Mouse (Mus musculus) MEL (cell line): ENCODE results near the gene Klf12. TPM values are rescaled to one million over a fixed set of nuclear protein-coding genes. Genes with fewer than 3 reads are reported as not detected.

Source experiments
- DNase-seq: peaks from one replicate; pipeline ENCODE4 v3.0.0; 2011; ENCODE audit warnings: low read depth, low spot score
- H3K27ac ChIP-seq: 2 replicates; pipeline ENCODE4 v1.5.1; 2012; ENCODE audit warnings: low read depth, mild to moderate bottlenecking, control low read depth, low read length, moderate library complexity; ENCODE audit not compliant: control insufficient read depth
- H3K27me3 ChIP-seq, 2 experiments: fragments of 150-350 bp in 1 of 2; sonication (generic) in 1 of 2; 2 replicates each; pipeline ENCODE4 v1.6.1; 2012; ENCODE audit warnings: low read length in 2 of 2, mild to moderate bottlenecking in 2 of 2, improper control_type of control experiment in 1 of 2, moderate library complexity in 1 of 2; ENCODE audit not compliant: insufficient read depth in 2 of 2, control insufficient read depth in 1 of 2
- H3K36me3 ChIP-seq, 2 experiments: 2 replicates each; pipeline ENCODE4 v1.6.1; 2012 to 2014; ENCODE audit warnings: low read length in 2 of 2, improper control_type of control experiment in 1 of 2, inconsistent platforms in 1 of 2, mild to moderate bottlenecking in 1 of 2; ENCODE audit not compliant: insufficient read depth in 2 of 2, control insufficient read depth in 1 of 2
- H3K4me1 ChIP-seq, 2 experiments: fragments of 150-350 bp in 1 of 2; sonication (generic) in 1 of 2; 2 replicates each; pipeline ENCODE4 v1.6.1; 2012; ENCODE audit warnings: low read length in 2 of 2, improper control_type of control experiment in 1 of 2, mild to moderate bottlenecking in 1 of 2; ENCODE audit not compliant: insufficient read depth in 2 of 2, control insufficient read depth in 1 of 2
- H3K4me3 ChIP-seq, 2 experiments: fragments of 150-350 bp in 1 of 2; sonication (generic) in 1 of 2; 2 replicates each; pipeline ENCODE4 v1.5.1; 2012; ENCODE audit warnings: low read depth in 2 of 2, low read length in 2 of 2, mild to moderate bottlenecking in 2 of 2, moderate library complexity in 2 of 2, control low read depth in 1 of 2, improper control_type of control experiment in 1 of 2; ENCODE audit not compliant: control insufficient read depth in 1 of 2, insufficient read depth in 1 of 2
- H3K79me2 ChIP-seq: 2 replicates; pipeline ENCODE4 v1.6.1; 2012; ENCODE audit warnings: mild to moderate bottlenecking, low read length, moderate library complexity; ENCODE audit not compliant: control insufficient read depth, poor library complexity, insufficient read depth
- H3K9ac ChIP-seq: 2 replicates; pipeline ENCODE4 v1.6.1; 2012; ENCODE audit warnings: low read depth, mild to moderate bottlenecking, control low read depth, low read length, moderate library complexity; ENCODE audit not compliant: control insufficient read depth, poor library complexity, severe bottlenecking
- H3K9me3 ChIP-seq: fragments of 150-350 bp; sonication (generic); replicated peaks from 2 replicates; pipeline ENCODE4 v1.6.1; 2012; ENCODE audit warnings: mild to moderate bottlenecking, low read length, improper control_type of control experiment, moderate library complexity; ENCODE audit not compliant: insufficient read depth
- BHLHE40 ChIP-seq: IDR thresholded peaks from 2 replicates; pipeline ENCODE4 v1.6.1; 2012; ENCODE audit warnings: low read depth, mild to moderate bottlenecking, inconsistent platforms, low read length, improper control_type of control experiment, borderline replicate concordance
- CHD1 ChIP-seq: IDR thresholded peaks from 2 replicates; pipeline ENCODE4 v1.6.1; 2012; ENCODE audit warnings: low read depth, mild to moderate bottlenecking, inconsistent platforms, low read length, improper control_type of control experiment
- ELF1 ChIP-seq: IDR thresholded peaks from 2 replicates; pipeline ENCODE4 v1.6.1; 2014; ENCODE audit warnings: low read depth, mild to moderate bottlenecking, inconsistent platforms, low read length, improper control_type of control experiment, moderate library complexity
- HCFC1 ChIP-seq: IDR thresholded peaks from 2 replicates; pipeline ENCODE4 v1.6.1; 2012; ENCODE audit warnings: low read depth, mild to moderate bottlenecking, inconsistent platforms, low read length, improper control_type of control experiment, moderate library complexity
- JUND ChIP-seq: IDR thresholded peaks from 2 replicates; pipeline ENCODE4 v1.6.1; 2011; ENCODE audit warnings: low read depth, mild to moderate bottlenecking, improper control_type of control experiment, low read length
- KAT2A ChIP-seq: conservative IDR thresholded peaks from 2 replicates; pipeline ENCODE4 v1.6.1; 2012; ENCODE audit warnings: low read depth, low read length, improper control_type of control experiment, inconsistent platforms
- MYC ChIP-seq: IDR thresholded peaks from 2 replicates; pipeline ENCODE4 v1.6.1; 2011; ENCODE audit warnings: low read depth, mild to moderate bottlenecking, low read length, improper control_type of control experiment, moderate library complexity
- NELFE ChIP-seq: IDR thresholded peaks from 2 replicates; pipeline ENCODE4 v1.6.1; 2011; ENCODE audit warnings: low read depth, low read length, improper control_type of control experiment
- POLR2AphosphoS2 ChIP-seq: IDR thresholded peaks from 2 replicates; pipeline ENCODE4 v1.6.1; 2011; ENCODE audit warnings: low read length, improper control_type of control experiment
- SMC3 ChIP-seq: IDR thresholded peaks from 2 replicates; pipeline ENCODE4 v1.6.1; 2011; ENCODE audit warnings: low read depth, low read length, improper control_type of control experiment
- TAL1 ChIP-seq: IDR thresholded peaks from 2 replicates; pipeline ENCODE4 v1.6.1; 2012; ENCODE audit warnings: mild to moderate bottlenecking, inconsistent platforms, low read length, moderate library complexity, mixed read lengths
- TBP ChIP-seq: IDR thresholded peaks from 2 replicates; pipeline ENCODE4 v1.8.0; 2011; ENCODE audit warnings: low read depth, low read length, improper control_type of control experiment
- TCF12 ChIP-seq: IDR thresholded peaks from 2 replicates; pipeline ENCODE4 v1.6.1; 2014; ENCODE audit warnings: low read depth, mild to moderate bottlenecking, inconsistent platforms, low read length, improper control_type of control experiment, moderate library complexity
- UBTF ChIP-seq: IDR thresholded peaks from 2 replicates; pipeline ENCODE4 v1.6.1; 2012; ENCODE audit warnings: low read depth, mild to moderate bottlenecking, inconsistent platforms, low read length, improper control_type of control experiment, moderate library complexity, borderline replicate concordance; ENCODE audit not compliant: insufficient read depth
- ZKSCAN1 ChIP-seq: IDR thresholded peaks from 2 replicates; pipeline ENCODE4 v1.6.1; 2012; ENCODE audit warnings: low read depth, mild to moderate bottlenecking, inconsistent platforms, low read length, improper control_type of control experiment, moderate library complexity
- ZMIZ1 ChIP-seq: IDR thresholded peaks from 2 replicates; pipeline ENCODE4 v1.6.1; 2012; ENCODE audit warnings: low read depth, mild to moderate bottlenecking, inconsistent platforms, low read length, improper control_type of control experiment, moderate library complexity
- ZNF384 ChIP-seq: IDR thresholded peaks from 2 replicates; pipeline ENCODE4 v1.6.1; 2012; ENCODE audit warnings: low read depth, mild to moderate bottlenecking, inconsistent platforms, low read length, improper control_type of control experiment
- polyA plus RNA-seq, 2 experiments: library from polyadenylated mRNA; stranded (reverse) in 1 of 2; unstranded in 1 of 2; fragments of >175 nt in 1 of 2; fragments of >200 nt in 1 of 2; gene quantifications; 2 replicates each; pipeline versions ENCODE4 v1.2.1 to v1.2.4; 2012; ENCODE audit warnings: low replicate concordance in 2 of 2, low read depth in 1 of 2; ENCODE audit not compliant: insufficient read length in 2 of 2, insufficient read depth in 1 of 2, missing spikeins in 1 of 2
- total RNA-seq: library from RNA; depleted of rRNA; stranded (reverse); fragments of 300-350 nt; gene quantifications from 2 replicates; pipeline ENCODE4 v1.2.3, GENCODE M21; 2012

The Klf12 gene
- total and polyA plus RNA-seq, 3 experiments = 0.42 to 1.2 TPM; not detected in 1

DNA sequence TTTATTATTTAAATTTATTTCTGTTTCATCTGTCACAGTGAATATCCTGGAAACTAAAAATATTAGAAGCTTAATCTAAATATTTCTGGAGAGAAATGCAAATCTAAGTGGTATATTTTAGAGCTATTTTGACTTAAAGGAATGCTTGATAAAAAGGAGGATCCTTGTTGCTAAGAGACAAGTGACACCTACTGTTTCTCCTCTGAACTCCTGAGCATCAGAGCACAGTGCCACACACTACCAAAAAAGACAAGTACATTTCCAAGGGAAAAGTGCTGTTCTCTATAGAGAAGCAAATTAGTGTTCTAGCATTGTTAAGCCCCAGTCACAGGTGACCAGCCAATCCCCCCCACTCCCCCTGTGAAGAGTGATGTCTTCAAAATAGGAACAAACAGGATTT lies 127.8 kb downstream of the Klf12 start:
- H3K27me3 ChIP-seq = no peaks in the 10 kb centered on the region
- H3K79me2 ChIP-seq = no peaks in the 10 kb centered on the region
- no peak overlapping the region for H3K9ac ChIP-seq
- no peaks in the 10 kb centered on the region for H3K4me1 ChIP-seq
- no peak for DNase-seq
- TF ChIP-seq SMC3 (no peak), ZNF384 (no peak), ELF1 (no peak), BHLHE40 (no peak), TCF12 (no peak), HCFC1 (no peak), JUND (no peak), TAL1 (no peak), CHD1 (no peak), POLR2AphosphoS2 (no peak), KAT2A (no peak), MYC (no peak)
- no peaks in the 10 kb centered on the region for H3K9me3 ChIP-seq
- no peak overlapping the region for H3K27ac ChIP-seq
- no peaks in the 10 kb centered on the region for H3K36me3 ChIP-seq
- H3K4me3 ChIP-seq = no peak overlapping the region

DNA sequence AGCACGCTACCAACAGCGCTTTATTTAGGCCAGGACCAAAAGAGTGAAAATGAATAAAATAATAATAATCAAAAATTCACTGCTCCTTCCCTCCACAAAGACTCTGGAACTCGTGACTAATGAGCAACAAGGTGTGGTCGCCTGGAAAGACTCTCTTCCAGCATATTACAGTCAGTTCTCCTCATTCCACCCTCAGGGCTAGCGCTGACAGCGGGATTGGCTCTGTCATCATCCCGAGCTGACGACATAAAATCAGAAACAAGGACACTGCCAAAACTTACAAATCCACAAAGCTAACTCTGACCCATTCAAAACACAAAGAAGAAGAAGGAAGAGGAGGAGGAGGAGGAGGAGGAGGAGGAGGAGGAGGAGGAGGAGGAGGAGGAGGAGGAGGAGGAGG lies 136.8 kb downstream of the Klf12 start:
- no peaks in the 10 kb centered on the region for H3K9me3 ChIP-seq
- no peak overlapping the region for H3K27ac ChIP-seq
- no peaks in the 10 kb centered on the region for H3K4me1 ChIP-seq
- no peak for DNase-seq
- no peak overlapping the region for H3K9ac ChIP-seq
- H3K36me3 ChIP-seq = no peaks in the 10 kb centered on the region
- no peaks in the 10 kb centered on the region for H3K27me3 ChIP-seq
- TF ChIP-seq MYC = no peak
- TF ChIP-seq NELFE = no peak
- no peak for TF ChIP-seq TBP
- no peak for TF ChIP-seq TAL1
- no peak for TF ChIP-seq UBTF
- TF ChIP-seq ZMIZ1 = no peak
- no peak overlapping the region for H3K4me3 ChIP-seq
- H3K79me2 ChIP-seq = no peaks in the 10 kb centered on the region

DNA sequence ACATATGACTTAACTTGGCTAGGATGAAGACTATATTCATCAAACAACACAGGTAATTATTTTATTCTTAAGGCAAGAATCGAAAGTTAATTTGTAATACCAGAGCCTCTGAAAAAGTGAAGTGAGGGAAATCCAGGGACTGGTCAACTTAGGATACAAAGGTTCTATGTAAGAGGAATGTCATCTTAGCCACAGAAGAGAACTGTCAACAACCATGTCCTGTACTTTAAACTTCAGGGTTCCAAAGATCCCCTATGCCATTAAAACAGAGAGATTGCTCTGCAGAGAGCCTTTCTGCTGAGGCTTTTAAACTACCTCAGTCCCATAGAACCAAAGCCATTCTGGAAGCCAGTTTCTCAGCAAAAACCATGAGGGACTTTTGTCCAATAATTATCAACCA lies 144.1 kb downstream of the Klf12 start:
- Histone ChIP-seq H3K9ac (no peak overlapping the region), H3K27ac (no peak overlapping the region), H3K9me3 (no peaks in the 10 kb centered on the region), H3K36me3 (no peaks in the 10 kb centered on the region), H3K4me3 (no peak overlapping the region), H3K27me3 (no peaks in the 10 kb centered on the region)
- no peak for DNase-seq
- TF ChIP-seq ZKSCAN1 = no peak
- TF ChIP-seq, all 39 proteins: peak for 0
- Histone ChIP-seq H3K79me2 (no peaks in the 10 kb centered on the region), H3K4me1 (no peaks in the 10 kb centered on the region)
